Mouse (Mus musculus): Measurements from ENCODE around the gene Eif3i.

Gene Eif3i

GRCm38 (mm10) chr4:129600233-129601158 is at the start of gene Eif3i, which contains the start of gene Tmem234:
Gene Eif3i, minus strand, starts transcription at chr4:129600648.
Gene Tmem234, plus strand, starts transcription at chr4:129600668.
- DNase-seq = peak; percentile 92

DNA sequence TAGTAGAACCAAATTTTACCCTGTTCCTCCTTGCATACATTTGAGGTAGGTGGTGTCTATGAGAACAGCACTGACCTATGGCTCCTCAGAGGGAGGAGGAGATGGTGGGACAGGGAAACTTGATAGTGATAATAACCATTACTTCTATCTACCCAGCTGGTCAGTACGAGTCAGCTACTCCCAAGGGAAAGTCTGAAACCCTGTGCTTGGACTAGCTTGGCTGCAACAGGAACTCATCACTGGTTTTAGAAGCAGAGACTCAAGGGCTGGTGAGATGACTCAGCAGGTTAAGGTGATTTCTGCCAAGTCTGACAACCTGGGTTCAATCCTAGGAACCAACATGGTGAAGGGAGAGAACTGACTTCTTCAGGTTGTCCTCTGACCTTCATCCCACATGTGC is 48.2 kb upstream of the Eif3i start:
- no peak for DNase-seq

DNA sequence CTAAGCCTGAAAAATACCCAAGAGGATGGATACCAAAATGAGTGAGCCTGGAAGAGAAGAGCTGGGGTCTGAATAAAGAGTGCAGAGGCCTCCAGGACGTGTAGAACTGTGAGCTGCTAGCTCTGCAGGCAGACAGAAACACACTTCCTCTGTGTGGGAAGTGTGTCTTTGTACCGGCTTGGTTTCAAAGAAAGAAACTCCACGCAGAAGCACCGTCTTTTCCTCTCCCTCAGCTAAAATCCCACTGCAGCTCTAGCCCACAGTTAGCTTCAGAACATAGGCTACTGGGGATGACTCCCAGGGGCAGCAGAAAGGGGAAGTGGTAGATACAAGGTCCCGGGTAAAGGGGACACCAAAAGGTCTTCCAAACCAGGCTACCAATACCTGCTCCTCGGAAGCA is 44.8 kb upstream of the Eif3i start:
- DNase-seq = no peak

- DNase-seq = no peak
Measured at GRCm38 (mm10) chr4:129641756-129642155, 41.3 kb upstream of the Eif3i start.

- DNase-seq = peak; percentile 99
Measured at GRCm38 (mm10) chr4:129640638-129641467, 40.4 kb upstream of the Eif3i start, which contains the start of gene Txlna. Gene Txlna, minus strand, starts transcription at chr4:129641065.

- DNase-seq = peak; percentile 25
Measured at GRCm38 (mm10) chr4:129640101-129640637, 39.7 kb upstream of the Eif3i start.

DNA sequence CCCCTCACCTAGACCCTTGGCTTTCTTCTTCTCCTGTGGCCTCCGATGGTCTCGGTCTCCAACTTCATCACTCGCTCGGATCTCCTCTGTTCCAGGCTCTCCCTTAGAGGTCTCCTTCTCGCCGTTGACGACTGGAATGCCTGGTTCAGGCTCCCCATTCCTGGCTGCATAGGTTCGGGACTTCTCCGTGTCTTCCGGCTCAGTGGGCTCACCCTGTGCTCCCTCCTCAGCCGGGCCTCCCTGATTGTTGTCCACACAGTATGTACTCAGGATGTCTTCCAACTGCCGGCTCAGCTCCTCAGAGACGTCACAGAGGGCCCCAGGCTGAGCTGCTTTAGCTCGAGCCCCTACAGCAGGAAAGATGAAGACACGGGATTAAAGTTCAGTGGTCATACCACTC is 38.8 kb upstream of the Eif3i start:
- DNase-seq = no peak

GRCm38 (mm10) chr4:129633852-129634251 is 33.4 kb upstream of the Eif3i start:
- DNase-seq = no peak

- DNase-seq = no peak
Measured at GRCm38 (mm10) chr4:129631867-129632266, 31.4 kb upstream of the Eif3i start.

DNA sequence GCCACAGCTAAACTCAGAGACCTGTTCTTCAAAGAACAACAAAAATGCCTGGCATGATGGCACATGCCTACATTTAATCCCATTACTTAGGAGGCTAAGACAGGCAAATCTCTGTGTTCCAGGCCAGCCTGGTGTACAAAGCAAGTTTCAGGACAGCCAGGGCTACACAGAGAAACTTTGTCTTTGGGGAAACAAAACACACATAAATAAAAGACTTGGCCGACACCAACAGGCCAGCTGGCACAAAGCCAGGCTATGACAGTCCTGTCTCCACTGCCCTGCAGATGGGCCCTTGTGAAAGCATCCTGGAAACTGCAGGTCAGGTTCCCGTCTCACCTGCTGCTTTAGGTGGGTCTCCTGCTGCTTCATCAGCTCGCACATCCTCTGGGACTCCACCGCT is 30.5 kb upstream of the Eif3i start:
- DNase-seq = no peak

DNA sequence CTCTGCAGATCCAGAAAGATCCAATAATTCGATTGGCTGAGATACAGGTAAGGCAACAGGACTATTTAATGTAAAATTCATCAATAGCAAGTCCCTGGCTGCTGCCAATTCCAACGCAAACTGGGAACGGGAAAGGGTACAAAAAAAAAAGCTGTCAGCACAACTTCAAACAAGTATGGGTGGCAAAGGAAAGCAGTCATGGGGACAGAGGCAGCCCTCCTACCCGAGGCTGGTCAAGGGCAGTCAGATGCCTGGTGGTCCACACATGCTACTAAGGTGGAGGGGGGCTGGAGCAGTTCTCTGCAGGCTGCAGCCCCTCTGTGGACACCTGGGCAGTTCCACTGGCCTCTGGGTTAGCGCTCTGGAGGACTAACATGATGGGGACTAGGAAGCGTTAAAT is 25.6 kb upstream of the Eif3i start:
- DNase-seq = no peak

GRCm38 (mm10) chr4:129625496-129625895 is 25.0 kb upstream of the Eif3i start:
- no peak for DNase-seq

DNA sequence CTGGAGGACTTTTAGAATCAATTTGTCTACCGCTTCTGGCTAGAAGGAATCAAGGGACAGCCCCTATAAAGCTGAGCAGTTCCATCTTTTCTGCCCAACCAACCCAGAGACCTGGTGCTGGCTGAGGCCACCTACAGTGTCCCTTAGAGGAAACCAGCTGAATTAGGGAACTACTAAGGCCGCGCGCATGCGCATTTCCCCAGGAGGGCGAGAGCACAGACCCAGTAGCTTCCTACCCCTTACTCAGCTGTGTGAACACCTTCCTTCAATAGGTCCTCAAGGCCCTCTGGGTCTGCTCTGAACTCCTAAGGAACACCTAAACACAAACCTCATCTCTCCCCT is 24.6 kb upstream of the Eif3i start:
- DNase-seq = peak; percentile 81

DNA sequence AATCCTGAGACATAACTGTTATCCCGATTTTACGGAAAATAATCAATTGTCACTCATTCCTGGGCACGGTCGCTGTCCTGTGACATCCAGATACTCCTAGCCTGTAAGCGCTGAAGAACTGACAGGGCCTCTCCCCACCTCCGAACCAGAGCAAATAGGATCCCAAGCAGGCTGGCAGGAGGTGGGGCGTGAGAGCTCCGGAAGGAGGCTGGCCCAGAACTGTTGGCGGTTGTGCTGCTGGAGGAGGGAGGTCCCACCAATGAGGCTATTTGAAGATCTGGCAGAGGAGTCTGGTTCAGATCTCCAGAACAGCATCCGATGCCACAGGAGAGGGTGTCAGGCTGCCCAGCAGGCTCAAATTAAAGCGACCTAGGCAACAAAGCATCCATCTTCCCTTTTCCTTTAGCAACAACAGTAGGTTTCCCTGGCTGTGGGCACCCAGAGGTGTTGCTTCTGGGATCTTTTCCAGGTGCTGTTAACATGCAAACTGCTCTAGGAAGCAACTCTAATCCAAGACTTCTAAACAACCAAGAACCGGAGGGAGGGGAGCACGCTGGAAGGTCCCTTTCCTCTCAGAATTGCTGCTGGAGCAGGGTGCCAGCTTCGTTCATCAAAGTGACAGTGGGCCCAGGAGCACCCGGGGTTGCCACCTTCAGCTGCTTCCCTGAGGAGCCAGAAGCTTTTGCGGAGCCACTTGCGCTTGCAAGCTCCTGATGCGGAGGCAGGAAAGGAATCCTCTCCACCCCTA is 24.0 kb upstream of the Eif3i start:
- DNase-seq = peak; percentile 91

GRCm38 (mm10) chr4:129623681-129624091 is 23.2 kb upstream of the Eif3i start, which contains the start of gene Ccdc28b:
Gene Ccdc28b, minus strand, starts transcription at chr4:129623947.
- peak; percentile 74 for DNase-seq

DNA sequence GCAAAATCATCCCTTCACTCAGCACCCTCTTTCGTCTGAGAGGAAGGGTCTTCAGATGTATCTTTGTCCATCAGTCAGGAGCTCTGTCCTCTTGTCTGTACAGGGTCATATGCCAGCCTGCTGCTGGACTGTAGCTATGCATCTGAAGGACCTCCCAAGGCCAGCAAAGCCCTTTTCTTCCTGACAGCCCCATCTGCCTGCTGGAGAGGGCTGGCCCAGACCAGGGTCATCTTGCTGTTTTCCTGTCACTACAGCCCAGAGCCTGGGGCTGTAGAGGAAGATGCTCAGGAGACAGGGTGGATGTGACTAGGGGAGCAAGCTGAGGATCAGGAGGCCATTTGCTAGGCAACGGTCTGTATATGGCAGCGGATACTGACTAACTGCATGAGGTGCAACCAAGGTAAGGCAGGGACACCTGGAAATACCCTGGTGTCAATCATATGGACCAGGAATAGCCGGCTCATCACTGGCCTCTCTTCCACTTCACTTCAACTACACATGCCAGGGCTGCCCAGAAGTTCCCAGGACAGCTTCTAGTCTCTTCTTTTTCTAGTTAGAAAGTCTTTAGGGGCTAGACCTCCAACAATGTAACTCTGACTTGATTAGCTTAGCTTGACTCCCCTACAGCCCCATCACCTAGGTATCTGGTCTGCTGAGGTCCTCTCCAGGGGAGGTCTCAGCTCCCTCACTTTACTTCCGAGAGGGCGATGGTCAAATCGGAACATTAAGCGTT is 22.5 kb upstream of the Eif3i start:
- no peak for DNase-seq

GRCm38 (mm10) chr4:129622120-129622802 is 21.8 kb upstream of the Eif3i start:
- no peak for DNase-seq

DNA sequence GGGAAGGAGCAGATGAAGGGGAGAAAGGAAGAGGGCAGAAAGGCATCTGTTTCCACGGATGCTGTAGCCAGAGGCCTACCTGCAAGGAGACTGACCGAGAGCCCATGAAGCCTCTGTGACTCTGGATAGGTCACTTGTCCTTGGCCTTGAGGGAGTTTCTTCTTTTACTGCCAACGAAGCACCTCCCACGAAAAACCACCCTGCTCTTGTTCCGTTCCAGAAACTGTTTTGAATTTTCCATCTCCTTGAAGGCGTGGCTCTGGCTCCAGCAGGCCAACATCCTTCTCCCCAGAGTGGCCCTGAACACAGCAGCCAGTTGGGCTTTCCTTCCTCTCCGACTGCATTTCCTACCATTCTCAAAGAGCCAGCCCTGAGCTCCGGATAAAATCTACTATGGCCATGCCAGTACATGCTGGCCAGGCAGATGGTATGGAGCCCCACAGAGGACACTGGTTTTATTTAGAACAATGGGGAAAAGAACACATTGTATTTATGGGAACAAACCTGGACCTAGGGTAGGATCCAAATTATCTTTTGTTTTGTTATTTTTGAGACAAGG is 20.9 kb upstream of the Eif3i start:
- no peak for DNase-seq

GRCm38 (mm10) chr4:129620419-129621282 is 20.2 kb upstream of the Eif3i start:
- no peak for DNase-seq

Data from embryo, embryonic 11 days (tissue).